Mouse (Mus musculus): ENCODE data around the gene Usp6nl.

Usp6nl gene

DNA sequence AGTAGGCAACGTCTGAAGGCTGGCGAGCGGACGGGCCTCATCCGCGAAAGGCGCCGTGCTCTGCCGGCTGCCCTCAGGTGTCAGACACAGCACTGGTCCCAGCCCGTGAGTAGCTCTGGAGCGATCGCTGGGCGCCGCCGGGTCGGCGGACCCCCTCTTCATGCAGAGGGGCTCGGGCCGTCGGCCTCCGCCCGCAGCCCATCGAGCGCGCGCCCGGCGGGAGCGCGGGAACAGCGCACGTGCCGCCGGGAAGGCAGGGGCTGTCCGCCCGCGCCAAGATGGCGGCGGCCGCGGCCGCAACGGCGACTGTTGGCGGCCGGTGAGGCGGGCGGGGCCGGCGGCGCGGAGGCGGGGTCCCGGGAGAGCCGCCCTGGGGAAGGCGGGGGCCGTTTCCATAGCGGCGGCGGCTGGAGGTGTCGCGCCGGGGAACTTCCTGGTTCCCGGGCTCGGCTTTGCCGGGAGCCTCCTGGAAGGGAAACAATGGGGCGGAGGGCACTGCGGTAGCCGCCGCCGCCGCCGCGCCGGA is at the start of gene Usp6nl:
Usp6nl (plus strand) TSS at position 292 of the 526 bp plus-strand sequence.
- DNase-seq (ENCODE audit: low spot score in 2 of 2) = peak; percentile 67 to 70

DNA sequence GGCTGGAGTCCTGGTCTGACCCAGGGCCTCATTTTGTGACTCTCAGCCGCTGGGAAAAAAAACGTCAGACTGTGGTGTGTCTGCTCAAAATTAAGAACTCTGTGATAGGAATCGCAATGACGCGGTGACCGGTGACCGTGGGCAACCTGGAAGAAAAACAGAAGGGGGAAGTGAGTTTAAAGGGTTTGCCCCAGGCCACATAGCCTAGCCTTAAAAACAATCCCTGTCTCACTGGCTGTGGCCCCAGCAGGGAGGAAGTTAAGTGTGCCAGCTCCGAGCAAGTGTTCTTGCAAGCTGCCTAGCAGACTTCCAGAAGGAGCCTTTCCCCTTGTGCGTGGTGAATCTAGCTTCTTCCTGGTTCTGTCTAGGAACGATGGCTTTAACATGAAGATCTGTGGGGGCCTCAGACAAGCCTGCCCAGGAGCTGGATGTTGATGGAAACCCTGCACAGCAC is 49.0 kb upstream of the Usp6nl start:
- no peak for DNase-seq (ENCODE audit: low spot score in 2 of 2)

DNA sequence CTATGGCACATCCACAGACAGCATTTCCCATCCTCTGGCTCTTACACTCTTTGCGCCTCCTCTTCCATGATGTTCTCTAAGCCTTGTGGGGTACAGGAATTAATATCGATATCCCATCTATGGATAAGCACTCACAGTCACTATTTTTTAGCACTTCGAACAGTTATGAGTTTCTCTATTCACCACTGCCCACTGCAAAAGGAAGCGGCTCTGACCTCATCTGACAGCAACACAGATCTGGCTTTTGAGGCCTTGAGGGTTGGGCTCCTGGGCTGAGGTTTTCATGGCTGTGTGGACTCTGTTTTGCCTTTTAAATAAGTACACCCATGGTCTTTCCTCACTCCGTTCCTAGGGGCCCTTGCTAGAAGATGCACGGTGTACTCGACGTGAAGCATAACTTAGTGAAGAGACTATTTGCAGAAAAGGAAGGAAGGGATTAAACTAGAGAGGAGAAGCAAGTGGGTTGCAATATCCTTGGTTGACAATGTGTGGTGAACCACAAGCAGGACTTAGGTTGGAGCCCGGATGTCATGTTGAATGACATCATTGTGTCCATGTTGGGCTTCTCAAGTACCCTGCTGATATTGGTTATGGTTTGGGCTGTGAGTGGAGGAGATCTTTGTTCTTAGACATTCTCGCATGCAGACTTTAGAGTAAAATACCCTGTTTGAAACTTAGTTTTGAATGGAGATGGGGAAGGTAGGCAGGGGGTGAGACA is 43.5 kb upstream of the Usp6nl start:
- DNase-seq (ENCODE audit: low spot score in 2 of 2) = no peak

DNA sequence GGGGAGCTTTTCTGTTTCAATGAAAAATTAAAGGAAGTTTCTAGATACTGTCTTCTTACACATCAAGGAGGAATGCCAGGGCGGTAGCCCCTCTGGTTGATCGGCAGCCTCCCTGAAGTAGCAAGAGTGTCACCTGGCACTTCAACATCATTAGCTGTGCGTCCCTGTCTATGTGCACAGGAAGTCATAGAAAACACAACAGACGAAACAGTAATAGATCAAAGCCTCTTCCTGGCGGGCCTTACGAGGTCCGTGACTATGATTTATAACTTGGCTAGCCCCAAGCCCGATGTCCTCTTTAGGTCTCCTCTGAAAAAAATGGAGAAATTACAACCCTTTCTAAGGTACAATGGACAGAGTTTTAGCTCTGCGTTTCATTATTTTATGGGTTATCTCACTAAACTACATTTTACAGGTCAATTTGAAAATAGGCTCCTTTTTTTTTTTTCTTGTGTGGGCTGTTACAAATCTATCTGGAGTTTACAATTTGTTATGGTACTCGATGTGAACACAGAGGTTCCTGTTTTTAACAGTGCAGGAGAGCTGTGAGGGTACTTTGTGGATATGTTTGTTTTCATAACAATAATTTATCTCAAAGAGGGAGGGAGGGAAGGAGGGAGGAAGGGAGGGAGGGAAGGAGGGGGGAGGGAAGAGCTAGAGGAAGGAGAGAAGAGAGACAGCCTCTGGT is 42.7 kb upstream of the Usp6nl start:
- DNase-seq (ENCODE audit: low spot score in 2 of 2) = no peak

DNA sequence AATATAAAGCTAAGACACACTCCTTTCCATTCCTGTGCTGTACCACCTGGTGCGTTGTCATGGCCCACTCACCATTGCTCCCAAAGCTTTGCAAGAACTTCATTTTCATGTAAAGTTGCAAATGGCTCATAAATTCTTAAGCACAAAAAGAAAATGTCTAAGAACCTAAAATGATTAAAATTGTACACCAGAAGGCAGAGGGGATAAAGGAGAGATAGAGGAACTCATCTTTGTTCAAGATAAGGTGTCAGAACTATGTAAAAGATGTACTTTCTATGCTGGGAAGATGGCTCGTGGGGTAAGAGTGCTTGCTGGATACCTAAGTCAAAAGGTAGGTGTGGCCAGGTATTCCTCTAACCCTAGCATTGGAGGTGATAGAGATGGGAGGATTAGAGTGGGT is 38.9 kb upstream of the Usp6nl start:
- DNase-seq (ENCODE audit: low spot score in 2 of 2) = no peak

DNA sequence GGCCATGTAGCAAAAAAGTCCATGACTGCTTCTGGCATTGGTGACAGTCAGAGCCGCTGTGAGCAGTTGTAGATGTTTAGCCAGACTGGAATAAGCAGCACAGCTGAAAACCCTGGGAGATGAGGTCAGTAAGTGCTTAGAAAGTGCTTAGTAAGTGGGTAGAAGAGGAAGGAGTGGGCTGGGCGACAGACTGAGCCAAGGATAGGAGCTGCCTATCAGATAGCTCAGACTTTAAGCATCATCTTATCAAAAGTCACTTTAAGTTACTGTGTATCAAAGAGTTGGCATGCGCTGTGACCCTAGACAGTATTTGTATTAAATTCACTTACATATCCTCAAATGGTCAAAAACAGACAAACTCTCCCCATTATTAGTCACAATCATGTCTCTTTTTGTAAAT is 37.7 kb upstream of the Usp6nl start:
- DNase-seq (ENCODE audit: low spot score in 2 of 2) = no peak

DNA sequence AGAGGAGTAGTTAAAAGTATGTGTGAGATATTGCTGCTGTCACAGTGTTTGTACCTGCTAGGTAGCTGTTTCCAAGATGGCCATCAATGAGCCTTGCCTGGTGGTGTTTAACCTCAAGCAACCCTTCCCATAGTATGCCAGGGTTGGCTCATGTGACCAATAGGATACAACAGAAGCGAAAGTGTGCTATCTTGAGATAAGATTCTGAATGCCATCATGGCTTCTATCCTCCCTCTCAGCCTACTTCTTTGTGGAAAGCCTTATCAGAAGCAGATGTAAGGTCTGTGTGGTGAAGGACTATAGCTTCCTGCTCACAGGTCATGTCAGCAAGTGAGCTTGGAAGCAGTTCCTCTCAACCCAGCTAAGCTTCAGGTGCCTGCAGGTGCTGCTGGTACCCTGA is 36.7 kb upstream of the Usp6nl start:
- DNase-seq (ENCODE audit: low spot score in 2 of 2) = no peak

DNA sequence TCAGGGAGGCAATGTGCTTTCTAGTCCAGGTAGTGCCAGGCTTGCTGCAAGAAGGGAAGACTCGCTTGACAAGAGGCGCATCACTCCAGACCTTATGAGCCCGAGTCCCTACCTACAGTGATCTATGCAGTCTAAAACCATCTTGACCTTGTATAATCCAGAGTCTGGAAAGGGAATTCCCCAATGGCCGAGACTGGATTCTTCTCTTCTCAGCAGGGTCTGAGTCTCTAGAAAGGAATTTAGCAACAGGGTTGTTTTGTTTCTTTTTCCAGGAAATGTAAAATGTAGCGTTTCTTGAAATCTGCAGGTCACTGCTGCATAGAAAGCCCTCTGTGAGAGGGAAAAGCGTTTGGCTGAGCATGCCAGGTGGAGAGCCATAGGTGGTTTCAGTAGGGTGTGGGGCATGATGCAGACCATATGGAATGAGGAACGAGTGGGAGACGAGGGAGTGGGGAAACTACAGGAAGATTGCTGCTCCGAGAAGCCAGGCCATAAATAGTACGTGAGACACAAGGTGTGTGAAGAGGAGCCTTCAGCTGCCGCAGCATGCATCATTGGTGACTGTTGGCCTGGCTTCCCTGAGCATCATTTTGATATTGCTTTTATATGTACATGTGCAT is 28.5 kb upstream of the Usp6nl start:
- no peak for DNase-seq (ENCODE audit: low spot score in 2 of 2)

DNA sequence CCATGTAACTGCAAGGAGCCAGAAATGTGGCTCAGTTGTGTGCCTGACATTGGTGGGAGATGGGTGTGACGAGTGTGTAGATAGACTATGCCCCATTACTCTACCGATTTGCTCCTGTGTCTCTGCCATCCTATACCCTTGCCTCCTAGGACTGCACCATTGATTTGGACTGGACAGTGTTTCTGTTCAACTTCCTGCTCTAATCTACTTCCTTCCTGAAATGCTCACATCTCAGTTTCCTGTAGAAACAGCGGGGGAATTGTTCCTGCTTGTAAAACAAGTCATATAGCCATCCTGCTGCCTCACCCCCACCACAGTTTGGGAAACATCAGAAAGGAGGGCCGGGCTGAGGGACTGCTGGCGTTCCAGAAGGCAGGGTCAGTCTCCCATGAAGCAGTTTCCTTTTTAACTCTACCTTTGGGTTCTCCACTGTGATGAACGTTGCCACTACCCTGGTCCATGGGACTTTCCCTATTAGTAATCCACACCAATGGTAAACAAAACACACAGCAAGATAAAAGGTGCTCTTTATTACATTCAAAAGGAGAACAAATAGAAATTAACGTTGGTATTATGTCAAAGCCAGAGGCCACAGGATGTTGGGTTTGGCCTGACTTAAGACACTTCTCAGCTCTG is 27.4 kb upstream of the Usp6nl start:
- DNase-seq (ENCODE audit: low spot score in 2 of 2) = no peak

DNA sequence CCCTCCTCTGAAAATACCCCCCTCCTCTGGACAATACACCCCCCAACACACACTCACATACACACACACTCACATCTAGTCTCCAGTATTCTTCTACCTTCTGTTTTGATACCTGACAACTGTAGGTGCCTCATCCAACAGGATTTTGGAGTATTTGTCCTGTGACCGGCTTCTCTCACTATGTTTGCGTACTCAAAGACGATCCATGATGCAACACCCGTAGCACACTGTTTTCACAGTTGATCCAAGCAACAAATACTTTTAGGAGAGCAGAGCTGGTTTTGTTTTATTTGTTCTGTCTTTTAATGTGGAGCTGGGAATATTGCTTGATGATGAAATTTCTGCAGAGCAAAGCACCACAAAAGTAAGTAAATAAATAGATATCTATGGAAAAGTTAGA is 17.7 kb upstream of the Usp6nl start:
- no peak for DNase-seq (ENCODE audit: low spot score in 2 of 2)

DNA sequence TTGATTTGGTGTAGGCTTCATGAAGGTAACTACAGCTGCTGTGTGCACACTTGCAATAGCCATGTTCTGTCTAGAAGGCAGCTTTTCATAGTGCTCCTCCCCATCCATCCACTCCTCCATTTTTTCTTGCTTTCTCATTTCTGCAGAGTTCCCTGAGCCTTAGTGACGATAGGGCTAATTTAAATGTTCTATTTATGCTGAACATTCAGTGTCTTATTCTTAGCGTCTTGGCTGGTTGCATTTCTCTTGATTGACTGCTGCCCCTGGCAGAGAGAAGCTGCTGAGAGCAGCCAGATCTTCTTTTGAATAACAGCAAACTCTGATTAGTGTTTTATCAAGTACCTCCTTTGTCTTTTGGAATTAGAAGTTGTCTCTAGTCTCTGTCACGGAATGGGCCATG is 15.6 kb upstream of the Usp6nl start:
- DNase-seq (ENCODE audit: low spot score in 2 of 2) = no peak

DNA sequence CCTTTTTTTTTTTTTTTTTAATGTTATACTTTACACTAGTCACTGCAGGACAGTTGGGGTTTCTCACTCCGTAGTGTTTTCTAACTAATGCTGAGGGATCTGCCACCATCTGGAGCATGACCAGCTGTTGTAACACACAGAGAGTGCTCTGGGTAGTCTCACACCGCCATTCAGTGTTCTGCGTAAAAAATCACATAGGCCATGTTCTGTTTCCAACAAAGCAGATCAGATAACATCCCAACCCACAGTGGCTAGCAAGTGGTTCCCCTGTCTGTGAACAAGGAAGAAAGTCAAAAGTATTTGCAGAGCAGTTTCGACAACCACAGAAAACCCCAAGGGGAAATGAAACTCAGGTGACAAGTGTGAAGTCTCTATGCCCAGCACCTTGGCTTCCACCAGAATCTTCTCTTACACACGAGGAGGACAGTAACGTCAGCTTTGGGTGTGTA is 13.1 kb upstream of the Usp6nl start:
- DNase-seq (ENCODE audit: low spot score in 2 of 2) = no peak

DNA sequence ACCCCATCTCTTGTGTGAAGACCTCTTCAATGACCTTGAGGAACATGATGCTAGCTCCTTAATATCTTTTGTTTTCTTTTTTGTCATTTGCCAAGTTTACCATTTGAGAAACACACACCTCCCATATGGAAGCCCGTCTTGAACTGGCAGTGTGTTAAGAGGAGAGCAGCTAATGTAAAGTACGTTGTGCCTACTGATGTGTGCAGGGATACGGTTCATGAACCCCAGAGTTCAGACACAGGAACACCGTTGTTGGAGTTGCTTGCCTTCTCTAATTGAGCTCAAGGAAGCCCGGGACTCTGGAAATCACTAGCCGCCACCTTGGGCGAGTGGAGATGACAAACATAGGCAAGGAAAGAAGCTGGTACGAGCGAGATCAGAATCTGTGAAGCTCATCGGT is 9.7 kb upstream of the Usp6nl start:
- DNase-seq (ENCODE audit: low spot score in 2 of 2) = no peak

DNA sequence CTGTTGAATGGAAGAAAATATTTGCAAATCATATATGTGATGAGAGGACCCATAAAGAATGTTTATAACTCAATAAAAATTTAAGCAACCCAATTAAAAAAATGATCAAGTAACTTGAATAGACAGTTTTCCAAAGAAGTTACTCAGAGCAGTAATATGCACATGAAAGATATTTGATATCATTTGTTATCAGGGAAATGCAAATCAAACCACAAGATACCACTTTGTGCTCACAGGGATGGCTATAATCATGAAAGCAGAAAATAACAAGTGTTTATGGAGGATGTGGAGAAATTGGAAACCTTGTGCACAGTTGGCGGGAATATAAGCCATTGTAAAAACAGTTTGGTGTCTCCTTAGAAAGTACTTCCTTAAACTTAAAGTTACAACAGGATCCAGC is 8.7 kb upstream of the Usp6nl start:
- DNase-seq (ENCODE audit: low spot score in 2 of 2) = no peak

DNA sequence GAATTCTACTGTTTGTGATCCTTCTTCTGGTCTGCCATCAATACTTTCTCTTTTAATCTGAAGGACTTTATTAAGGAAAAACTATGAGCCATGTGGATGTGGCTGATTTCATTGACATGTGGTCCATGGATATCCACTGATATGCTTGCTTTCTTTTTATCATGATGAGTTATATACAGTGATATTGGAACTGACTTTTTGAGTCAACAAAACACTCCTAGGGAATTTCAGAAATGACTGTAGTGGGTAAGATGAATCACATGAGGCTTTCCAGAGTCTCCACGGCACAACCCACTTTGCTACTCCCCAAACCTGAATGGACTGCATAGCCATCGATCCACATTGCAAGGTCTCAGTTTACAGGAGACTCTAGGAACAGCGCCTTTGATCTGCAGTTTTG is 2.3 kb upstream of the Usp6nl start:
- DNase-seq (ENCODE audit: low spot score in 2 of 2) = no peak

DNA sequence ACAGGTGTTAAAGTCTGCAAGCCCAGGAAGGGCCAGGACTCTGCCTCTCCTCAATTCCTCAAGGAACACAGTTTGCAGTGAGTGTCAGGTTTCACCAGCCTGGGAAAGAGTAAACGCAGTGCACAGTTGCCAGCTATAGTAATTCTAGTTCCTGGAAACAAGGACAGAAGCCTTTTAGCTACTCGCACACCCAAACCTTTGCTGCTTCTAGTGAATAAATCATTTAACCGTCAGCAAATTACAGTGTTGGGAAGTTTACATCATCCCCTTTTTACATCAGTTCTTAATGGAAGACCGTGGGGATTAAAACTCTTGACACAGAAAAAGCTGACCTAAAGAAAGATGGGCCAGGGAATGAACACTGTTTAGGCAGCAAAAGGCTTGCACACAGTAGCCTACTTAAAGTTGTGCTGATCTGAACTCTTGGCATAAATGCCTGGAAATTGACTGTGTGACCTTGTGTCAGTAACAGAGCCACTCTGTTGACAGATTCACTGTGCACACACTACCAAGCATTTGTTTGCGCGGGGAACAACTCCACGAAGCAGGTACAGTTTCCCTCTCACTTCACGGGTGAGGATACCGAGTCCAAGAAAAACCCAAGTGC is 595 bp upstream of the Usp6nl start:
- DNase-seq (ENCODE audit: low spot score in 2 of 2) = peak in 1 of 2 experiments; percentile 6

DNA sequence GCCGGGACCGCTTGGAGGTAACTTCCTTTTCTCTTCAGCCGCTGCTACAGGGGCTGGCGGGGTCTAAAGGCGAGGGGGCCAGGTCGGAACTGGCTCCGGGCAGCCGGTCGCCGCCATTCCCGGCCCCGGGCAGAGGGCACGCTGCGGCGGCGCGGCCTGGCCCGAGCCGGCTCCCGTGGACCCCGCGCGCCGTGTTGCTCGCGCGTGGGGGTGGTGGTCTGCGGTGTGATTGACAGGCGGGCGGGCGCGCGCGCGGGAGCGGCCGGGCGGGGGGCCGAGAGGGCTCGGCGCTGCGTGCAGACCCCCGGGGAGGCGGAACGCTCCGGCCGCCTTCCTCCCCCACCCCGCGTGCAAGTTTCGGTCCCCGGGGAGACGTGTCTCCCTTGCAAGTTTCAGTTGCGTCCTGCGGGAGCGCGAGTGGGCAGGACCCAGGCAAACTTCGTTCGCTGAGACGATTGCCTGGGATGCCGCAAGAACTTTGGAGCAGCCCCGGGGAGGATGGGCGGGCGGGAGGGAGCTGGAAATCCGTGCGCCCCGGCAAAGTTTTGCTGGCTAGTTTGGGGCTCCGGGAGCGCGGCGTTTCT is 563 bp downstream of the Usp6nl start:
- DNase-seq (ENCODE audit: low spot score in 2 of 2) = peak; percentile 42 to 43

DNA sequence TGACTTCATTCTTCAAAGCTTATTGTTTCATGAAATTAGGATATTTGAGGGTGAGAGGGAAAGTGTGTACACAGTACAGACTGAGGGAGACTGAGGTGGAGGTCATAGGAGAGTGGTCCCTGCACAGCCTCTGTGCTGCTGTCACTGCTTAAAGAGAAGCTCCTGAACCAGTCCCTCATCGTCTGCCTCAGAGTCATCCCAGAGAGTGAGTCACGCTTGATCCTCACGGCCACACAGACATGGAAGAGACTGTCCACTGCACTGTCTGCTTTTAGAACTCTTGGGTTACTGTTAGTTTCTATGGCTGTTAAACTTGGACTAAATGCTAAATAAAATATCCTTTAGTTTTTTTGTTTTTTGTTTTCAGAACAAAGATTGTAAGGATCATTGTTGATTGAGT is 3.2 kb downstream of the Usp6nl start:
- DNase-seq (ENCODE audit: low spot score in 2 of 2) = no peak

DNA sequence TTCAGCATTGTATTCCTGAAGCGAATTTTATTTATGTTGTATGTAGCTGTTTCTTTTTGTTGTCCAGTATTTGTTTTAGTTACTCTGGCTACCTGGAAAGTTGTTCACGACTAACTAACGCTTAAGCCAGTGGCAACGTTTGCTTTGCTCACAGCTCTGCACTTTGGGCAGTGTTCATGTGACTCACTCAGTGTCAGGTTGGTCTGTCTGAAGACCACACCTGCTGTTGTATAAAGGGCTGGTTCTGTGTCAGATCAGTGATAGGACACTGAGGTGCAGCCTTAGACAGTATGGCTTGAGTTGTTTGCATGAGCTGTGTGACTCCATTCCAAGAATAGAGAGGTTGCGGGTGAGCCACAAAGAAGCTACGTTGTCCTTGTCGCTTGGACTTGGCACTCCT is 6.5 kb downstream of the Usp6nl start:
- DNase-seq (ENCODE audit: low spot score in 2 of 2) = no peak

DNA sequence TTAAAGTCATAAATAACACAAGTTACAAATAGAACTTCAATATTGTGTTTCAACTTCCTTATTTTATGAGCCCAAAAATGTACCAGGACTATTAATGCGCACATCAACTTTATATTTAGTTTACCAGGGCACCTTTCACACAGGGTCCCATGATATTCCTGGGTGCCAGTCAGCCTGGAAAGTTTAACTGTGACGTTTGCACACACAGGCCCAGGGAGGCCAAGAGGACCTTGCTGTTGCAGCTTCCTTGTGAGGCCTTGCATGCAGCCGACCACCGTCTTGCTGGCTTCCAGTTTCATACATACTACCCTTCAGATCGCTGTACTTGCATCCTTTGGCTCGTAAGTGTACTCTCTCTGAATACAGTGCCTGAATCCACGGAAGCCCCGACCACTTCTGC is 8.3 kb downstream of the Usp6nl start:
- DNase-seq (ENCODE audit: low spot score in 2 of 2) = no peak

DNA sequence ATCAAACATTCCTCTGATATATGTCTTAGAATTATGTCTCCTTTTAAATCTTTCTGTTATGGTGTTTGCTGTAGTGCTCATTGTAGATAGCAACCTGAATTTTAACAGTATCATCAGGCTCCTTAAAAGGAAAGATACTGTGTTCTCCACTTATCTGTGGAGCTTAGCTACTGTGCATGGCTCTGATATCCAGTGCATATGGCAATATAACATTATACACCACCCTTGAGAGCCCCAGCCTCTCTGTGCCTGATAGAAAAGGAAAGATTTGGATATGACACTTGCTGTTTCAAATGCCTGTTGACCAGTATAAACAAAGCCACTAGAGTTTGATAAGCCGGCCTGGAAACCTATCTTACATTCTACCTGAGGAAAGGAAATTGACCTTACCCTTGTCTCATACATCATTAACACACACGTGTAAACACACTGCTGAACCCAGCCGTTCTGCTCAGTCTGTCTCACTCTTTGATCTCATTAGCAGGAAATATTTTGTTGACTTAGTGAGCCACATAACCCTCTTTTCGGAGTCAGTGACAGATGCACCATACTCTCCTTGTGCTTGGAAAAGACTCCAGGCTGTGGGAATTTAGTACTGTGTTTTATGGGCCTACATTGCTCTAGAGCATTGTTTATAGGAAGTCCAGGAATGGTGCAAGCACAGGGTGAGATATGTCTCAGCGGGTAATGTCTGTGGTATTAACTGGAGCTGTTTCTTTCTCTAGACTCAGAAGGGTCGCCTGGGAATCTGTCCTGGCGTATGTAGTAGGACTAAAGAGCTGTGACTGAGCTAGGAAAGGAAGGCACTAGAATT is 9.1 kb downstream of the Usp6nl start:
- no peak for DNase-seq (ENCODE audit: low spot score in 2 of 2)

Data from thymus, postnatal 10 days (tissue).